Mouse (Mus musculus) brain, embryonic 14.5 days (tissue): ENCODE results near the gene Zcchc17. TPM values are rescaled to one million over a fixed set of nuclear protein-coding genes. Genes with fewer than 3 reads are reported as not detected.
A peak's percentile ranks its signal among the peaks of the same experiment; 100 is the strongest.

Experiments used
- DNase-seq: peaks from one replicate; pipeline ENCODE4 v3.0.0-alpha.2; 2011; ENCODE audit warnings: low read depth
- CTCF ChIP-seq: fragments of 200-500 bp; IDR thresholded peaks from 2 replicates; pipeline ENCODE4 v1.5.1; 2012; ENCODE audit warnings: inconsistent platforms, mild to moderate bottlenecking, moderate library complexity, borderline replicate concordance; ENCODE audit not compliant: insufficient read depth, insufficient read length; ENCODE audit errors: extremely low read depth
- POLR2A ChIP-seq: fragments of 200-500 bp; IDR thresholded peaks from 2 replicates; pipeline ENCODE4 v1.6.1; 2012; ENCODE audit warnings: mild to moderate bottlenecking, inconsistent platforms, borderline replicate concordance; ENCODE audit not compliant: poor library complexity, insufficient read depth, insufficient read length, severe bottlenecking; ENCODE audit errors: extremely low read depth
- polyA plus RNA-seq: library from polyadenylated mRNA; depleted of rRNA; stranded (reverse); fragments of >200 nt; gene quantifications from 2 replicates; pipeline ENCODE4 v1.2.3, GENCODE M21; 2012

Zcchc17 gene
- polyA plus RNA-seq, 1 experiment = 38.7 TPM

- no peak for DNase-seq
- TF ChIP-seq POLR2A = no peak
- no peak for TF ChIP-seq CTCF
Observed at GRCm38 (mm10) chr4:130312526-130312925, 47.2 kb downstream of the Zcchc17 start.

GRCm38 (mm10) chr4:130309254-130309653, 50.5 kb downstream of the Zcchc17 start:
- no peak for TF ChIP-seq CTCF
- TF ChIP-seq POLR2A = no peak

GRCm38 (mm10) chr4:130308231-130309081, 51.3 kb downstream of the Zcchc17 start, which contains the start of the genes Fabp3 and Gm10570:
Fabp3 (plus strand) TSS chr4:130308595.
Gm10570 (minus strand) TSS chr4:130308674.
- DNase-seq = peak; percentile 78
- TF ChIP-seq CTCF = no peak
- no peak for TF ChIP-seq POLR2A

More at GRCm38 (mm10) chr4:130309254-130309653, 50.5 kb downstream of the Zcchc17 start:
- DNase-seq = no peak

- peak; percentile 63 for DNase-seq
- no peak for TF ChIP-seq CTCF
- TF ChIP-seq POLR2A = no peak
Observed at GRCm38 (mm10) chr4:130307851-130308230, 51.9 kb downstream of the Zcchc17 start.

- DNase-seq = no peak
- TF ChIP-seq POLR2A (no peak), CTCF (no peak)
Observed at GRCm38 (mm10) chr4:130306796-130307630, 52.7 kb downstream of the Zcchc17 start.

- no peak for DNase-seq
- TF ChIP-seq POLR2A (no peak), CTCF (no peak)
Observed at GRCm38 (mm10) chr4:130304746-130305145, 55.0 kb downstream of the Zcchc17 start.

GRCm38 (mm10) chr4:130302285-130302870, 57.4 kb downstream of the Zcchc17 start:
- TF ChIP-seq POLR2A = no peak
- TF ChIP-seq CTCF = no peak
- DNase-seq = no peak

- TF ChIP-seq CTCF = no peak
- TF ChIP-seq POLR2A = no peak
- no peak for DNase-seq
Observed at GRCm38 (mm10) chr4:130299629-130300018, 60.1 kb downstream of the Zcchc17 start.

- DNase-seq = peak; percentile 37
- no peak for TF ChIP-seq POLR2A
Observed at GRCm38 (mm10) chr4:130298877-130299628, 60.7 kb downstream of the Zcchc17 start.

- peak; percentile 68 for DNase-seq
- TF ChIP-seq POLR2A (no peak), CTCF (peak; percentile 86)
Observed at GRCm38 (mm10) chr4:130297123-130297529, 62.6 kb downstream of the Zcchc17 start.

- DNase-seq = no peak
- TF ChIP-seq CTCF = no peak
- no peak for TF ChIP-seq POLR2A
Observed at GRCm38 (mm10) chr4:130296243-130296965, 63.3 kb downstream of the Zcchc17 start.
